Mouse (Mus musculus): ENCODE results near the gene S1pr2. TPM values are rescaled to one million over a fixed set of nuclear protein-coding genes. Genes with fewer than 3 reads are reported as not detected.
"Not testable (repeated sequence)": the region's sequence is repeated elsewhere in the genome, so short reads cannot be mapped to it uniquely, and the experiment has no call there.

S1pr2 gene
- polyA plus RNA-seq, 1 experiment, result 34.0 TPM

- no peaks in the 10 kb centered on the region for H3K4me1 ChIP-seq (ENCODE audit: control insufficient read depth, insufficient read depth, low read length)
- no peak for TF ChIP-seq CTCF (IDR thresholded peaks at IDR 0.05; ENCODE audit: borderline replicate concordance, insufficient read depth, low read length)
- peak; percentile 44; the same call in 1 of the 2 replicates for TF ChIP-seq POLR2A (IDR thresholded peaks at IDR 0.05; ENCODE audit: low read depth, low read length)
- H3K4me3 ChIP-seq (ENCODE audit: insufficient read depth, low read length), result peak overlapping the region; percentile 7; the same call in 1 of the 2 replicates
- H3K27ac ChIP-seq (ENCODE audit: insufficient read depth, low read length), result no peak overlapping the region
These were observed 38.4 kb upstream of the S1pr2 start for GRCm38 (mm10) chr9:21014691-21015570.

- H3K27ac ChIP-seq (ENCODE audit: insufficient read depth, low read length), result no peak overlapping the region
- H3K4me1 ChIP-seq (ENCODE audit: control insufficient read depth, insufficient read depth, low read length), result no peaks in the 10 kb centered on the region
- H3K4me3 ChIP-seq (ENCODE audit: insufficient read depth, low read length), result no peak overlapping the region
- TF ChIP-seq CTCF (IDR thresholded peaks at IDR 0.05; ENCODE audit: borderline replicate concordance, insufficient read depth, low read length), result no peak
- no peak for TF ChIP-seq POLR2A (IDR thresholded peaks at IDR 0.05; ENCODE audit: low read depth, low read length)
These were observed 35.8 kb upstream of the S1pr2 start for GRCm38 (mm10) chr9:21012368-21012767.

- H3K4me3 ChIP-seq (ENCODE audit: insufficient read depth, low read length), result no peak overlapping the region
- H3K27ac ChIP-seq (ENCODE audit: insufficient read depth, low read length), result no peak overlapping the region
- TF ChIP-seq CTCF (IDR thresholded peaks at IDR 0.05; ENCODE audit: borderline replicate concordance, insufficient read depth, low read length), result no peak
- H3K4me1 ChIP-seq (ENCODE audit: control insufficient read depth, insufficient read depth, low read length), result no peaks in the 10 kb centered on the region
These were observed 35.3 kb upstream of the S1pr2 start for GRCm38 (mm10) chr9:21011846-21012312.

- not testable (repeated sequence) for H3K4me1 ChIP-seq (ENCODE audit: control insufficient read depth, insufficient read depth, low read length); H3K27ac ChIP-seq (ENCODE audit: insufficient read depth, low read length); H3K4me3 ChIP-seq (ENCODE audit: insufficient read depth, low read length)
These were observed 34.5 kb upstream of the S1pr2 start for GRCm38 (mm10) chr9:21010939-21011541.

GRCm38 (mm10) chr9:21010362-21010761, 33.8 kb upstream of the S1pr2 start:
- TF ChIP-seq POLR2A (IDR thresholded peaks at IDR 0.05; ENCODE audit: low read depth, low read length) (no peak), CTCF (IDR thresholded peaks at IDR 0.05; ENCODE audit: borderline replicate concordance, insufficient read depth, low read length) (no peak)
- Histone ChIP-seq H3K4me1 (ENCODE audit: control insufficient read depth, insufficient read depth, low read length) (no peaks in the 10 kb centered on the region), H3K27ac (ENCODE audit: insufficient read depth, low read length) (no peak overlapping the region), H3K4me3 (ENCODE audit: insufficient read depth, low read length) (no peak overlapping the region)

GRCm38 (mm10) chr9:21008007-21008406, 31.4 kb upstream of the S1pr2 start:
- Histone ChIP-seq H3K4me3 (ENCODE audit: insufficient read depth, low read length) (no peak overlapping the region), H3K27ac (ENCODE audit: insufficient read depth, low read length) (no peak overlapping the region), H3K4me1 (ENCODE audit: control insufficient read depth, insufficient read depth, low read length) (no peaks in the 10 kb centered on the region)
- no peak for TF ChIP-seq POLR2A (IDR thresholded peaks at IDR 0.05; ENCODE audit: low read depth, low read length)
- no peak for TF ChIP-seq CTCF (IDR thresholded peaks at IDR 0.05; ENCODE audit: borderline replicate concordance, insufficient read depth, low read length)

- H3K4me1 ChIP-seq (ENCODE audit: control insufficient read depth, insufficient read depth, low read length), result no peaks in the 10 kb centered on the region
- no peak for TF ChIP-seq CTCF (IDR thresholded peaks at IDR 0.05; ENCODE audit: borderline replicate concordance, insufficient read depth, low read length)
- TF ChIP-seq POLR2A (IDR thresholded peaks at IDR 0.05; ENCODE audit: low read depth, low read length), result no peak
- H3K4me3 ChIP-seq (ENCODE audit: insufficient read depth, low read length), result no peak overlapping the region
- no peak overlapping the region for H3K27ac ChIP-seq (ENCODE audit: insufficient read depth, low read length)
These were observed 30.9 kb upstream of the S1pr2 start for GRCm38 (mm10) chr9:21007313-21007952.

- Histone ChIP-seq H3K4me3 (ENCODE audit: insufficient read depth, low read length) (peak within 1 kb of the TSS; percentile 90), H3K27ac (ENCODE audit: insufficient read depth, low read length) (no peak within 1 kb of the TSS), H3K4me1 (ENCODE audit: control insufficient read depth, insufficient read depth, low read length) (no peaks in the 10 kb centered on the region)
- TF ChIP-seq CTCF (IDR thresholded peaks at IDR 0.05; ENCODE audit: borderline replicate concordance, insufficient read depth, low read length) (no peak), POLR2A (IDR thresholded peaks at IDR 0.05; ENCODE audit: low read depth, low read length) (peak; percentile 81)
These were observed 26.3 kb upstream of the S1pr2 start, which contains the start of gene Mrpl4 for GRCm38 (mm10) chr9:21002627-21003551. Mrpl4 (plus strand) TSS chr9:21002738.

- TF ChIP-seq CTCF (IDR thresholded peaks at IDR 0.05; ENCODE audit: borderline replicate concordance, insufficient read depth, low read length) (no peak), POLR2A (IDR thresholded peaks at IDR 0.05; ENCODE audit: low read depth, low read length) (no peak)
- Histone ChIP-seq H3K4me1 (ENCODE audit: control insufficient read depth, insufficient read depth, low read length) (no peaks in the 10 kb centered on the region), H3K4me3 (ENCODE audit: insufficient read depth, low read length) (peak overlapping the region; percentile 90), H3K27ac (ENCODE audit: insufficient read depth, low read length) (no peak overlapping the region)
These were observed 25.7 kb upstream of the S1pr2 start for GRCm38 (mm10) chr9:21002270-21002626.
